Mouse (Mus musculus): ENCODE data around the gene Dapk2. TPM values are rescaled to one million over a fixed set of nuclear protein-coding genes. Genes with fewer than 3 reads are reported as not detected.

Dapk2 gene
- 1.3 and 2.5 TPM in 2 replicates for polyA plus RNA-seq (2015; fragmentation: Nextera tagmentation; extraction: Ambion mirVana)

- H3K9ac ChIP-seq = peak within 1 kb of the TSS; percentile 52; the same call in 1 of the 2 replicates
- H3K4me2 ChIP-seq = peak within 1 kb of the TSS; percentile 57
- peak within 1 kb of the TSS; percentile 36 for H3K4me3 ChIP-seq
- no peaks in the 10 kb centered on the region for H3K36me3 ChIP-seq
- no peak within 1 kb of the TSS for H3K27ac ChIP-seq (replicated peaks)
- peaks cover 33% of the 10 kb centered on the region for H3K27me3 ChIP-seq
- no peaks in the 10 kb centered on the region for H3K9me3 ChIP-seq
- ATAC-seq (ENCODE audit: low read depth) = peak; percentile 40; the same call in 1 of the 2 replicates
- 2% methylated on average over 51 of the region's 58 CpGs for WGBS
- peaks cover 8% of the 10 kb centered on the region for H3K4me1 ChIP-seq (replicated peaks)
Measured at GRCm38 (mm10) chr9:66157958-66158830, at the start of gene Dapk2. TSS of gene Dapk2 (plus strand) at chr9:66158223.

DNA sequence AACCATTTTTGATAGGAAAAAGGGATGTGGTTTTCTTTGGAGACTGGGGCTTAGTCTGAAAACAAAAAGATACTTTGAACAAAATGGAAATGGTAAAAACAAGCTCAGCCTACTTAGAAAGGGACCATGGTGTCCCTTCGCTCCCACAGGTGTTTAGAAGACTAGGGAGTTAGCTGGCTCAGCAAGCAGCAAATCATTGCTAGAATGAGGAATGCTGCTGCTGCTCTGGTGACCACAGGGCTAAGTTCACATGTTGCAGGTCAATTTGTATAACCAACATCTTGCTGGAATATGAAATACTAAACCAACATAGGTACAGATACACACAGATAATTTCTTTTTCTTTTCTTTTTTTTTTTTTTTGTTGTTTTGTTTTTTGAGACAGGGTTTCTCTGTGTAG is 48.4 kb upstream of the Dapk2 start:
- no peak for ATAC-seq (ENCODE audit: low read depth)
- 85% methylated on average over 1 of the region's 1 CpGs for WGBS
- no peak overlapping the region for H3K4me2 ChIP-seq
- no peaks in the 10 kb centered on the region for H3K9me3 ChIP-seq
- H3K27ac ChIP-seq (replicated peaks) = no peak overlapping the region
- H3K9ac ChIP-seq = no peak overlapping the region
- H3K4me1 ChIP-seq (replicated peaks) = peaks cover 14% of the 10 kb centered on the region
- H3K27me3 ChIP-seq = no peaks in the 10 kb centered on the region
- H3K36me3 ChIP-seq = peaks cover 69% of the 10 kb centered on the region
- no peak overlapping the region for H3K4me3 ChIP-seq

GRCm38 (mm10) chr9:66110126-66110525 is 47.9 kb upstream of the Dapk2 start:
- WGBS = 56% methylated on average over 8 of the region's 8 CpGs
- Histone ChIP-seq H3K9ac (no peak overlapping the region), H3K4me1 (replicated peaks) (peaks cover 14% of the 10 kb centered on the region), H3K27ac (replicated peaks) (0 out of 2 replicates have a peak overlapping the region, but pooled peaks have one; percentile 23), H3K4me3 (no peak overlapping the region), H3K9me3 (no peaks in the 10 kb centered on the region), H3K4me2 (no peak overlapping the region), H3K36me3 (peaks cover 67% of the 10 kb centered on the region), H3K27me3 (no peaks in the 10 kb centered on the region)
- ATAC-seq (ENCODE audit: low read depth) = no peak

DNA sequence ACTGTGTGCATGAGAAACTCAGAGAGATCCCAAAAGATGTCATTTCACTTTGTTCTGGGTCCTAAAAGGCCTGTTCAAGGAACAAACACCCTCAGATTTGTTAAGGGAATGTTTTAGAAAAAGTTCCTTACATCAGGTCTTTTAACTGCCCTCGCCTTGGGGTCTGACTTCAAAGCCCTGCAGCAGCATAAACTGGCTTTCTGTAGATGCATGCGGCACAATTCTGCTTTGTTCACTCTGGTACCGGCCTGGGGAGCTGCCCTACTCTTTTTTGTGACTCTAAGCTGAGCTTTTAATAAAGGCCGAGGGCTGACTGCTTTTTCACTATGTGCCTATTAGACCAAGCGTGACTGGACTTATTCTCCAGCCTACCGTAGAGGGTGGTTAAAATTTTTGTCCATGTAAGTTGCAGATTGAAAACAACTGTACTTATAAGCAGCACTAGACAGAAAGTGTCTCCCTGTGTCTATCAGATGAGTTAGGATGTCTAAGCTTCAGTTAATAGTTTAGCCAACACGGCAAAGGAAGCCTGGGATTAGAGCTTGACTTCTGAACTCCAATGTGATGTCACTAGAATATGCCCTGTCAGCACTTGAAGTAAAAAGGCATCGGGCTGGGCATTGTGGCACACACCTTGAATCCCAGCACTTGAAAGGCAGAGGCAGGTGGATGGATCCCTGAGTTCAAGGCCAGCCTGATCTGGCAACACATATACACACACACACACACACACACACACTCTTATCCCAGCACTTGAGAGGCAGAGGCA is 47.2 kb upstream of the Dapk2 start:
- H3K27me3 ChIP-seq = no peaks in the 10 kb centered on the region
- peaks cover 66% of the 10 kb centered on the region for H3K36me3 ChIP-seq
- H3K27ac ChIP-seq (replicated peaks) = 0 out of 2 replicates have a peak overlapping the region, but pooled peaks have one; percentile 25
- H3K9ac ChIP-seq = no peak overlapping the region
- no peak for ATAC-seq (ENCODE audit: low read depth)
- H3K9me3 ChIP-seq = no peaks in the 10 kb centered on the region
- WGBS = 28% methylated on average over 8 of the region's 8 CpGs
- H3K4me3 ChIP-seq = no peak overlapping the region
- peaks cover 14% of the 10 kb centered on the region for H3K4me1 ChIP-seq (replicated peaks)
- no peak overlapping the region for H3K4me2 ChIP-seq

- peaks cover 36% of the 10 kb centered on the region for H3K36me3 ChIP-seq
- H3K4me3 ChIP-seq = no peak overlapping the region
- peaks cover 20% of the 10 kb centered on the region for H3K4me1 ChIP-seq (replicated peaks)
- H3K27ac ChIP-seq (replicated peaks) = no peak overlapping the region
- no peaks in the 10 kb centered on the region for H3K27me3 ChIP-seq
- no peaks in the 10 kb centered on the region for H3K9me3 ChIP-seq
- H3K9ac ChIP-seq = no peak overlapping the region
- 92% methylated on average over 3 of the region's 3 CpGs for WGBS
- ATAC-seq (ENCODE audit: low read depth) = no peak
- H3K4me2 ChIP-seq = no peak overlapping the region
Measured at GRCm38 (mm10) chr9:66114341-66114740, 43.7 kb upstream of the Dapk2 start.

DNA sequence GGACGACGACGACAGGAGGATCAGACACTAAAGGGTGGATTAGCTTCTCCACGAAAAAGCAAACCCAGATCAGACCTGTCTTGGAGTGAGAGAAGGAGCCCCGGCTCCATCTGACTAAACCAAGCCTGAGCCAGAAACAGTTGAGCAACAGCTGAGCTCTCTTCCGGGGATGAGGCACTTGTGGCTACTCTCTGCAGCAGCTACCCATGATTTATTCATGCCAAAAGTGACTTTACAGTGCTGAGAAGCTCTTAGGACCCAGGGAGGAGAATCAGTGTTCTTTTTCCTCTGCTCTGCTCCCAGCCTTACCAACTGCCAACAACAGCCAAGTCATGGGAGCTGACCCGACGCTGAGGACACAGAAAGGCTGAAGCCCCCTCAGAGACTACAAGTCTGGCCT is 41.1 kb upstream of the Dapk2 start:
- H3K4me1 ChIP-seq (replicated peaks) = peaks cover 23% of the 10 kb centered on the region

DNA sequence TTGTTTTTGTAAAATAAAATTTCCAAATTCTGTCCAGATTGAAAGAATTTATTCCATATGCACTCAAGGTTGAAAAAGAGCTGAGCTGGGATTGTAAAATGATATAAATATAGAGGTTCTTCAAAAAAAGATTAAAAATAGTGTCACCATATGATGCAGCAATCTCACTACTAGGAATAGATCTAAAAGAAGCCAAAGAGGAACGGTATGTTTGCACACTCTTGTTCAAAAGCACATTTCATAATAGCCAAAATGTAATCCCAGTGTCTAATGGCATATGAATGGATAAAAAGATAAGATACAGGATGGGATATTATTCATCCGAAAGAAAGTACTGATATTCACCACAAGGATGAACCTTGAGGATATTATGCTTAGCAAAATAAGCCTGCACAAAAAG is 38.5 kb upstream of the Dapk2 start:
- 97% methylated on average over 2 of the region's 2 CpGs for WGBS
- Histone ChIP-seq H3K4me1 (replicated peaks) (peaks cover 42% of the 10 kb centered on the region), H3K9me3 (no peaks in the 10 kb centered on the region), H3K9ac (no peak overlapping the region), H3K36me3 (peaks cover 14% of the 10 kb centered on the region), H3K4me3 (no peak overlapping the region), H3K27ac (replicated peaks) (no peak overlapping the region), H3K27me3 (no peaks in the 10 kb centered on the region), H3K4me2 (no peak overlapping the region)
- ATAC-seq (ENCODE audit: low read depth) = no peak

More for the DNA sequence above, 41.1 kb upstream of the Dapk2 start:
- Histone ChIP-seq H3K36me3 (peaks cover 27% of the 10 kb centered on the region), H3K9me3 (no peaks in the 10 kb centered on the region), H3K27me3 (no peaks in the 10 kb centered on the region), H3K4me2 (no peak overlapping the region), H3K9ac (no peak overlapping the region), H3K27ac (replicated peaks) (peak overlapping the region; percentile 61), H3K4me3 (no peak overlapping the region)
- WGBS = 57% methylated on average over 8 of the region's 8 CpGs
- ATAC-seq (ENCODE audit: low read depth) = no peak

DNA sequence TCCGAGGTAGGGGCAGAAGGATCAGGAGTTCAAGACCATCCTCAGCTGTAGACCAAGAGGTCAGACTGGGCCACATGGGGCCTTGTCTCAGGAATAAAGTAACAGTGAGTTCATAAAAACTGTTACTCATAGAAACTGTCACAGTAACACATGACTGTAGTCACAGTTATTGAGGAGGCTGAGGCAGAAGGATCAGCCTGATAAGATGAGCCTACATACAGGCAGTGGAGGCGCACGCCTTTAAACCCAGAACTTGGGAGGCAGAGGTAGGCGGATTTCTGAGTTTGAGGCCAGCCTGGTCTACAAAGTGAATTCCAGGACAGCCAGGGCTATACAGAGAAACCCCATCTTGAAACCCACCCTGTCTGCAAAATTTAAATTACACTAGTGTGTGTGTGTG is 37.9 kb upstream of the Dapk2 start:
- ATAC-seq (ENCODE audit: low read depth) = no peak
- peaks cover 43% of the 10 kb centered on the region for H3K4me1 ChIP-seq (replicated peaks)
- no peak overlapping the region for H3K27ac ChIP-seq (replicated peaks)

DNA sequence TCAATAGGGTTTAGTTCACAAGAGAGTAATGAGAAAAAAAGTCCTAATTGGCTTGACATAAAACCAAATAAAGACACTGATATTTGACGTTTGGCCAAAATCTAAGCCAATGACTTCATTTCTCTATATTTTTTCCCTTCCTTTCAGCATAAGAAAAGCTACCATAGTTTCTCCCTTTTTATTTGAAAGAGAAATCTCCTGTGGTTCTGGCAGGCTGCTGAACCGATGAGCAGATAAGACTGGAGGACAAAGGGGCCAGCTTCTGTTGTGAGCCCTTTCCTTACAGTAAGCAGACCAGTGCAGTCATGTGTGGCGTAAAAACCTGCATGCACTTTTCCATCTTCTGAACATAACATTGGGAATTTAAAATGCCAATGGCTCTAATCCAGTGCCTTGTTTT is 37.1 kb upstream of the Dapk2 start:
- H3K36me3 ChIP-seq = peaks cover 4% of the 10 kb centered on the region; the same call in 1 of the 2 replicates
- no peak overlapping the region for H3K9ac ChIP-seq
- peaks cover 52% of the 10 kb centered on the region for H3K4me1 ChIP-seq (replicated peaks)
- H3K27me3 ChIP-seq = no peaks in the 10 kb centered on the region
- H3K4me2 ChIP-seq = no peak overlapping the region
- no peak overlapping the region for H3K4me3 ChIP-seq
- ATAC-seq (ENCODE audit: low read depth) = no peak
- H3K27ac ChIP-seq (replicated peaks) = peak overlapping the region; percentile 49; the same call in 1 of the 2 replicates
- WGBS = 69% methylated on average over 3 of the region's 3 CpGs
- H3K9me3 ChIP-seq = no peaks in the 10 kb centered on the region

More for the DNA sequence above, 37.9 kb upstream of the Dapk2 start:
- H3K9me3 ChIP-seq = no peaks in the 10 kb centered on the region
- H3K9ac ChIP-seq = no peak overlapping the region
- H3K36me3 ChIP-seq = peaks cover 10% of the 10 kb centered on the region; the same call in 1 of the 2 replicates
- no peak overlapping the region for H3K4me3 ChIP-seq
- no peaks in the 10 kb centered on the region for H3K27me3 ChIP-seq
- WGBS = 97% methylated on average over 4 of the region's 4 CpGs
- no peak overlapping the region for H3K4me2 ChIP-seq

- no peaks in the 10 kb centered on the region for H3K27me3 ChIP-seq
- ATAC-seq (ENCODE audit: low read depth) = no peak
- H3K4me2 ChIP-seq = no peak overlapping the region
- H3K9me3 ChIP-seq = no peaks in the 10 kb centered on the region
- H3K4me3 ChIP-seq = no peak overlapping the region
- peaks cover 4% of the 10 kb centered on the region; the same call in 1 of the 2 replicates for H3K36me3 ChIP-seq
- peak overlapping the region; percentile 49; the same call in 1 of the 2 replicates for H3K27ac ChIP-seq (replicated peaks)
- no peak overlapping the region for H3K9ac ChIP-seq
- peaks cover 54% of the 10 kb centered on the region for H3K4me1 ChIP-seq (replicated peaks)
Measured at GRCm38 (mm10) chr9:66121421-66121820, 36.6 kb upstream of the Dapk2 start.

DNA sequence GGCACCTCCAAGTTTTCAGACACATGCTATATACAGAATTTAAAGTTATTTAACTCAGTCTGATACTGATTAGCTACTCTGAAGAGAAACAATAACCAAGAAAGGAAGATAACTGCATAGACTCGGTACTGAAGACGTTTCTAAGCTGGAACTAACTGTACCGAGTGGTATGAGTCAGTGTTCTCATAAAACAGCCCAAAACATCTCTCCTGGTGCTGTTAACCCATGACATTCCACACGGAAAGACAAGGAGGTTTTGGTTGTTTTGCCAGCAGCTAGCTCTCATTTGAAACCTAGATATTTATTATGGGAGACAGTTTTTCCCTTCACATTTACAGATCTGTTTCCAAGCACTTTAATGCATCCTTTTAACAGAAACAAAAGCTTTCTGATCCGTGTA is 34.4 kb upstream of the Dapk2 start:
- WGBS = 8% methylated on average over 5 of the region's 5 CpGs
- ATAC-seq (ENCODE audit: low read depth) = no peak
- peaks cover 61% of the 10 kb centered on the region for H3K4me1 ChIP-seq (replicated peaks)

DNA sequence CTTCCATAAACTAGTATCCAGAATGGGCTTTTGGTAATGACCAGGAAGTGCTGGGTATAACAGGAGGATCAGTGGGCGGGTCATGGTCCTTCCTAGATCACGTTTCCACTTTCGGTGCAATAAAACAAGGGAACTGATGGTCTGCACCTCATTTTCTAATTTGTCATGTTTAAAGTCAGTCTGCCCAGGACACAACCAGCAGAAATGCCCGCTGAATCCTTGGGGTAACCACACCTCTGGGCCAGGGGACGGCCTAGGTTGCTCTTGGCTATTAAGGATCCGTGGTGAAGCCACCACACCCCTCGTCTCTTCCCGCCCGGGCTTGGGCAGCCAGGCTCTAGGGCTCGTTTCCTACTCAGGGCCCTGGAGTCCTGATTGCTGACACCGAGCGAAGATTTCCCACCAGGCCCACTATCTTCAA is 33.9 kb upstream of the Dapk2 start:
- peaks cover 61% of the 10 kb centered on the region for H3K4me1 ChIP-seq (replicated peaks)
- ATAC-seq (ENCODE audit: low read depth) = peak; percentile 41

More for the DNA sequence above, 34.4 kb upstream of the Dapk2 start:
- Histone ChIP-seq H3K9me3 (no peaks in the 10 kb centered on the region), H3K4me2 (peak overlapping the region; percentile 82), H3K9ac (peak overlapping the region; percentile 94), H3K36me3 (no peaks in the 10 kb centered on the region), H3K27me3 (no peaks in the 10 kb centered on the region), H3K27ac (replicated peaks) (peak overlapping the region; percentile 94), H3K4me3 (peak overlapping the region; percentile 65)

More for the DNA sequence above, 33.9 kb upstream of the Dapk2 start:
- Histone ChIP-seq H3K27me3 (no peaks in the 10 kb centered on the region), H3K4me3 (peak overlapping the region; percentile 65), H3K36me3 (no peaks in the 10 kb centered on the region), H3K4me2 (peak overlapping the region; percentile 82), H3K9me3 (no peaks in the 10 kb centered on the region), H3K27ac (replicated peaks) (peak overlapping the region; percentile 94), H3K9ac (peak overlapping the region; percentile 94)
- WGBS = under 1% methylated on average over 12 of the region's 12 CpGs

Measured in neural tube, embryonic 13.5 days (tissue).